Mouse (Mus musculus) cortical plate, adult 2 months (tissue): ENCODE results near the gene Pip5k1b.

Experiments used
- CTCF ChIP-seq: fragments of 200-500 bp; IDR thresholded peaks from 2 replicates; pipeline ENCODE4 v1.5.1; 2011; ENCODE audit warnings: mild to moderate bottlenecking, control low read depth, low read length; ENCODE audit not compliant: insufficient read depth; ENCODE audit errors: extremely low read depth
- POLR2A ChIP-seq: fragments of 200-500 bp; IDR thresholded peaks from 2 replicates; pipeline ENCODE4 v1.6.1; 2011; ENCODE audit warnings: mild to moderate bottlenecking, low read length, control low read depth; ENCODE audit not compliant: insufficient read depth; ENCODE audit errors: extremely low read depth

GRCm38 (mm10) chr19:24317038-24317591, 238.6 kb downstream of the Pip5k1b start:
- TF ChIP-seq CTCF (no peak), POLR2A (no peak)
